Mouse (Mus musculus) thymus, postnatal 36 days (tissue): ENCODE data around the gene Btbd9.
"Not testable (repeated sequence)": the region's sequence is repeated elsewhere in the genome, so short reads cannot be mapped to it uniquely, and the experiment has no call there.

Source experiments
- DNase-seq, 2 experiments: peaks; one replicate each; pipeline ENCODE4 v3.0.0; 2022; ENCODE audit warnings: mixed read lengths in 2 of 2

Btbd9 gene

GRCm38 (mm10) chr17:30510171-30510570 lies 66.1 kb downstream of the Btbd9 start:
- DNase-seq = no peak

GRCm38 (mm10) chr17:30509646-30510045 lies 66.6 kb downstream of the Btbd9 start:
- no peak for DNase-seq

- no peak for DNase-seq
These were observed 68.4 kb downstream of the Btbd9 start for GRCm38 (mm10) chr17:30507636-30508576.

GRCm38 (mm10) chr17:30506916-30507315 lies 69.4 kb downstream of the Btbd9 start:
- DNase-seq = no peak

- DNase-seq = not testable (repeated sequence)
These were observed 76.7 kb downstream of the Btbd9 start for GRCm38 (mm10) chr17:30499541-30499940.

GRCm38 (mm10) chr17:30498779-30499178 lies 77.5 kb downstream of the Btbd9 start:
- DNase-seq = no peak

GRCm38 (mm10) chr17:30498376-30498719 lies 77.9 kb downstream of the Btbd9 start:
- no peak for DNase-seq

GRCm38 (mm10) chr17:30497525-30498375 lies 78.5 kb downstream of the Btbd9 start:
- no peak for DNase-seq

GRCm38 (mm10) chr17:30495567-30495966 lies 80.7 kb downstream of the Btbd9 start:
- DNase-seq = no peak

- DNase-seq = no peak
These were observed 81.1 kb downstream of the Btbd9 start for GRCm38 (mm10) chr17:30495154-30495553.

GRCm38 (mm10) chr17:30493481-30493880 lies 82.8 kb downstream of the Btbd9 start:
- no peak for DNase-seq

GRCm38 (mm10) chr17:30492191-30492590 lies 84.1 kb downstream of the Btbd9 start:
- DNase-seq = no peak

- no peak for DNase-seq
These were observed 84.7 kb downstream of the Btbd9 start for GRCm38 (mm10) chr17:30491601-30492000.

GRCm38 (mm10) chr17:30490601-30491000 lies 85.7 kb downstream of the Btbd9 start:
- no peak for DNase-seq

- no peak for DNase-seq
These were observed 86.2 kb downstream of the Btbd9 start for GRCm38 (mm10) chr17:30490086-30490485.

GRCm38 (mm10) chr17:30489629-30490028 lies 86.7 kb downstream of the Btbd9 start:
- DNase-seq = no peak

GRCm38 (mm10) chr17:30487695-30488094 lies 88.6 kb downstream of the Btbd9 start:
- DNase-seq = no peak

- no peak for DNase-seq
These were observed 91.0 kb downstream of the Btbd9 start for GRCm38 (mm10) chr17:30485067-30485854.

- DNase-seq = no peak
These were observed 91.7 kb downstream of the Btbd9 start for GRCm38 (mm10) chr17:30484446-30485066.

- DNase-seq = no peak
These were observed 94.5 kb downstream of the Btbd9 start for GRCm38 (mm10) chr17:30481766-30482165.

GRCm38 (mm10) chr17:30481341-30481740 lies 94.9 kb downstream of the Btbd9 start:
- no peak for DNase-seq

- no peak for DNase-seq
These were observed 95.9 kb downstream of the Btbd9 start for GRCm38 (mm10) chr17:30480381-30480780.
